Mouse (Mus musculus) Patski (cell line): Measurements from ENCODE around the gene Mroh8. TPM values are rescaled to one million over a fixed set of nuclear protein-coding genes. Genes with fewer than 3 reads are reported as not detected.
A peak's percentile ranks its signal among the peaks of the same experiment; 100 is the strongest.

Source experiments
- ATAC-seq: fragments of 100-300 bp; one replicate; pipeline ENCODE4 v1.8.0; 2021
- CTCF ChIA-PET: fragments of 350-600 bp; sonication (Branson Sonifier 250); formaldehyde crosslinking; loops from one replicate; lab custom pipeline; 2022; ENCODE audit warnings: inconsistent platforms; lab: Charles Lee
- POLR2A ChIA-PET: fragments of 350-600 bp; sonication (Branson Sonifier 250); formaldehyde crosslinking; loops from one replicate; lab custom pipeline; 2022; ENCODE audit warnings: antibody characterized with exemption, inconsistent platforms; lab: Charles Lee
- DNase-seq: peaks from one replicate; pipeline ENCODE4 v3.0.0-alpha.2; 2011; ENCODE audit warnings: low read depth, low spot score
- H3K27me3 ChIP-seq: fragments of 371-371 bp; one replicate; pipeline ENCODE4 v1.5.1; 2021
- CTCF ChIP-seq: fragments of 100-300 bp; IDR thresholded peaks from one replicate; pipeline ENCODE4 v1.5.1; 2021
- in situ Hi-C: fragments of 300-500 bp; cut with MboI; formaldehyde crosslinking; loops from 3 replicates; pipeline ENCODE4 v1.11.1; 2018; ENCODE audit warnings: low pct_unique_long_range_greater_than_20kb, mixed read lengths
- polyA plus RNA-seq: library from polyadenylated mRNA; unstranded; gene quantifications from one replicate; pipeline ENCODE4 v1.2.3, GENCODE M21; 2021

Gene Mroh8
- polyA plus RNA-seq, 1 experiment from 2014 or later, result 0.40 TPM

- CTCF ChIA-PET, result interaction anchor here (1.0 to 1.3 kb wide), 4 partner anchors 12 to 277 kb away, joined by 3 to 6 read pairs (median 3); no protein-coding TSS in a partner anchor
- no peaks in the 10 kb centered on the region for H3K27me3 ChIP-seq
- in situ Hi-C loops, result no loop called here
- no peak for DNase-seq
- peak; percentile 78 for TF ChIP-seq CTCF
- no peak for ATAC-seq
- POLR2A ChIA-PET, result no interaction called here
Observed at GRCm38 (mm10) chr2:157292093-157292492, 12.7 kb upstream of the Mroh8 start.

DNA sequence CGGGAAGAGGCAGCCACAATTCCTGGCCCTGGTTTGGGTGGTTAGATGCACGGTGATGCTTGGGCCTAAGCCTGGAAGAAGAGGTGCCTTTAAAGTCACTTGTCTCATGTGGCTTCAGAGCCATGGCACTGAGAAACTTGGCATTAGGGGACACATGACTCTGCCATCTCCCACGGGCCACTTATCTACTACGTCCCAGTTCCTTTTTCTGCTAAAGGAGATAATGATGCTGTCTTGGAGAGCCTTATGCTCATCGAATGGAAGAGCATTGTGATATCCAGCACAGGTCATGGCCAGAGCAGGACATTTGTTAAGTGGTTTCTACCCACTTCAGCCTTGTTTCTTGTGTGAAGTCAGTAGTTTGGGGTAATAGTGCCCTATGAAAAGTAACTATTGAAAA, 9.6 kb upstream of the Mroh8 start:
- ChIA-PET POLR2A (no interaction called here), CTCF (no interaction called here)
- H3K27me3 ChIP-seq, result no peaks in the 10 kb centered on the region
- in situ Hi-C loops, result loop anchor here (5.0 kb wide), 2 partner anchors 48 to 283 kb away; partner anchors contain the start of gene Blcap
- no peak for ATAC-seq
- no peak for DNase-seq
- TF ChIP-seq CTCF, result no peak

DNA sequence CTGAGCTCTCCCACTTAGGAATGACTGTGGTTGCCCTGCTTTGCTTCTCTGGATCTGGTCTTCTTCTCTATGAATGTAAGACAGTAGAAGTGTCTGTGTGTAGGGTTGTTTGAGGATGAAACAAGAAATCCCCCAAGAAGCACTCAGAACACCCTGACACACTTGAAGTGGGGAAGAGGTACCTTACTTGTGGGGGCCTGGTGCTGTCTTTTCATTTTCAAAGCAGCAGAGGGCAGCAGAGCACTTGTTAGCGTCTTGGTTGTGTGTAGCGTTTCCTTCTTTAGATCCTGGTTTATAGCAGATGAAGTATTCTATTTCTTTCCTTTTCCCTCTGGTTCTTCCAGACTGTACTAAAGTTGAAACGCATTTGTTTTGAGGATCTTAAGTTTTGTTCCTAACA, 8.2 kb upstream of the Mroh8 start:
- ChIA-PET POLR2A (no interaction called here), CTCF (interaction anchor here (0.7 to 1.6 kb wide), 7 partner anchors 9 to 83 kb away, joined by 3 to 6 read pairs (median 4); partner anchors contain the start of gene Rbl1)
- ATAC-seq, result no peak
- DNase-seq, result no peak
- in situ Hi-C loops, result loop anchor here (5.0 kb wide), 2 partner anchors 50 to 285 kb away; partner anchors contain the start of gene Blcap
- peak; percentile 78 for TF ChIP-seq CTCF
- no peaks in the 10 kb centered on the region for H3K27me3 ChIP-seq

- ChIA-PET CTCF (no interaction called here), POLR2A (interaction anchor here (0.5 kb wide), 1 partner anchor 164 kb away, joined by 3 read pairs; no protein-coding TSS in a partner anchor)
- DNase-seq, result no peak
- in situ Hi-C loops, result no loop called here
- ATAC-seq, result no peak
- H3K27me3 ChIP-seq, result no peaks in the 10 kb centered on the region
- TF ChIP-seq CTCF, result no peak
Observed at GRCm38 (mm10) chr2:157283321-157283720, 4.0 kb upstream of the Mroh8 start.

DNA sequence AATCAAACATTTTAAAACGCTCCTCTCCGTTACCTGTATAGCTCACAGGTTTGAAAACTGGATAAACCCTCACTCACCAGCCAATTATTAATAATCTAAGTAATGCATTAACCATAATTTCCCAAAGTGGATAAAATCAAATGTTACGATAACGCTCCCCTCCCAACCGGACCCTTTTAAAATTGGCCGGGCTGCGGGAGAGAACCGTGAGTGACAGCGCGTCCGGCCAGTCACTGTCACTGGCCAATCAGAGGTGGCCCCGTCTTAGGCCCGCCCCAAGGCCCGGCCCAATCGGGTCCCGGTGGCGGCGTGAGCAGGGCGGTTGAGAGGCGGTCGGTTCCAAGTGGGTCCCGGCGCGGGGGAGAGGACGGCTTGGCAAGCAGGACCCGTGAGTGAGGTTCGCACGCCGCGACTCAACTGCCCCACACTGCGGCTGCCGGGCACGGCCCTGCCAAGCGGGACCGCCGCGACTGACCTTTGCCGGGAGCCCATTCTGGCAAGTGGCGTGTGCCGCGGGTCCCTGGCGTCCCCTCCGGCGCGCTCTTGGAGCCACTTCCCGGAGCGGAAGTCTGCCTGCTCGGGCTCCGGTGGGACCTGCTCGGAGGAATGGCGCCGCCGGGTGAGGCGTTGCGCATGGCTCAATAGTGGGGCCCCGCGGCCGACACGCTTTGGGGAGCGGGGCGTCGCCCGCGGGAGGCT, 483 bp downstream of the Mroh8 start, which contains the start of gene Rpn2:
Gene Rpn2, plus strand, starts transcription at position 301 of the 699 bp plus-strand sequence.
- no peak for TF ChIP-seq CTCF
- ATAC-seq, result peak; percentile 99
- H3K27me3 ChIP-seq, result no peaks in the 10 kb centered on the region
- DNase-seq, result peak; percentile 34
- in situ Hi-C loops, result no loop called here
- ChIA-PET CTCF (interaction anchor here (1.0 kb wide), 1 partner anchor 63 kb away, joined by 3 read pairs; no protein-coding TSS in a partner anchor), POLR2A (interaction anchor here (1.6 kb wide), 1 partner anchor 74 kb away, joined by 3 read pairs; the partner anchor contains the start of gene Rbl1)

- peaks cover 3% of the 10 kb centered on the region for H3K27me3 ChIP-seq
- CTCF ChIA-PET, result interaction anchor here (1.6 kb wide), 1 partner anchor 12 kb away, joined by 3 read pairs; no protein-coding TSS in a partner anchor
- POLR2A ChIA-PET, result no interaction called here
- ATAC-seq (no peak), DNase-seq (no peak)
- in situ Hi-C loops, result loop anchor here (10.0 kb wide), 1 partner anchor 49 kb away; no protein-coding TSS in a partner anchor
- TF ChIP-seq CTCF, result no peak
Observed at GRCm38 (mm10) chr2:157263832-157264231, 15.5 kb downstream of the Mroh8 start.

DNA sequence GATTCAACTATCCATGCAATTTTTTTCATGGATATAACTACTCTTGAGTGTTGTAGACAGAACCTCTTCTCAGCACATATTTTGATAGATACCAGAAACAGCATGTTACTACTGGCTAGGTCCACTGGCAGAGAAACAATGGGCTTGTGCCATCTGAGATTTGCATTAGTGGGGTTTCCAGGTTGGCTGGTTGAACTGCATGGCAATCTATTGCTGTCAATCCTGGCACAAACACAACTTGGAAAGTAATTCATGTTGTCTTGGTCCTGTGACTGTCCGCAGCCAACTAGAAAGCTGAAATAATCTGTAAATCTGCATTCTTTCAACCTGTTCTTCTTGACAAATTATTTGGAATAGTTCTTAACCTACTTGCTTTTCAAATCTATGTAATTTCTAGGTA, 16.2 kb downstream of the Mroh8 start:
- in situ Hi-C loops, result loop anchor here (10.0 kb wide), 1 partner anchor 48 kb away; no protein-coding TSS in a partner anchor
- TF ChIP-seq CTCF, result no peak
- H3K27me3 ChIP-seq, result peaks cover 3% of the 10 kb centered on the region
- CTCF ChIA-PET, result interaction anchor here (0.9 to 1.6 kb wide), 2 partner anchors 8 to 13 kb away, joined by 3 read pairs; no protein-coding TSS in a partner anchor
- DNase-seq, result no peak
- no peak for ATAC-seq
- POLR2A ChIA-PET, result no interaction called here

- ChIA-PET CTCF (interaction anchor here (0.9 kb wide), 1 partner anchor 8 kb away, joined by 3 read pairs; no protein-coding TSS in a partner anchor), POLR2A (no interaction called here)
- DNase-seq, result no peak
- ATAC-seq, result no peak
- H3K27me3 ChIP-seq, result peaks cover 3% of the 10 kb centered on the region
- TF ChIP-seq CTCF, result no peak
- in situ Hi-C loops, result loop anchor here (10.0 kb wide), 1 partner anchor 48 kb away; no protein-coding TSS in a partner anchor
Observed at GRCm38 (mm10) chr2:157262506-157262905, 16.8 kb downstream of the Mroh8 start.

DNA sequence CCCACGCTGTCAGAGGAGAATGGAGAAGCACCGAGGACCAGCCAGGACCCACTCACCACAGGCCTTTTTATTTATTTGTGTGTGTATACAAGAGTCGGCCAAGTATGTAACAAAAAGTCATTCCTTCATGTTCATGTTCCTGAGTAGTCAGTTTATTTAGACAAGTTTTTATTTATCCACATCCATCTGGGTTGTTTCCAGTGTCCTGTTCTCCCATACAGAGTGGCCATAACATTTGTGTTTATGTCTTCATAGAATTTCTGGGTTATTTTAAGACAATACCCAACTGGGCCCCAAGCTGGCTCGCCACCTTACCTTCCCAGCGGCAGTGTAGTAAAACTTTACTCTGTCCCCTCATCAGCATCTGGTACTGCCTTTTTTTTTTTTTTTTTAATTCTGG, 17.4 kb downstream of the Mroh8 start:
- CTCF ChIA-PET, result interaction anchor here (0.9 kb wide), 1 partner anchor 9 kb away, joined by 3 read pairs; no protein-coding TSS in a partner anchor
- no peak for ATAC-seq
- in situ Hi-C loops, result loop anchor here (10.0 kb wide), 1 partner anchor 47 kb away; no protein-coding TSS in a partner anchor

GRCm38 (mm10) chr2:157259720-157260119, 19.6 kb downstream of the Mroh8 start:
- ChIA-PET CTCF (interaction anchor here (1.0 to 1.6 kb wide), 3 partner anchors 9 to 55 kb away, joined by 3 to 5 read pairs (median 3); partner anchors contain the start of gene Rbl1), POLR2A (no interaction called here)
- ATAC-seq (no peak), DNase-seq (no peak)
- in situ Hi-C loops, result loop anchor here (10.0 kb wide), 1 partner anchor 45 kb away; no protein-coding TSS in a partner anchor
- TF ChIP-seq CTCF, result peak; percentile 73
- H3K27me3 ChIP-seq, result peaks cover 3% of the 10 kb centered on the region

More for the DNA sequence above, 17.4 kb downstream of the Mroh8 start:
- peaks cover 3% of the 10 kb centered on the region for H3K27me3 ChIP-seq
- POLR2A ChIA-PET, result interaction anchor here (0.7 kb wide), 1 partner anchor 10 kb away, joined by 3 read pairs; no protein-coding TSS in a partner anchor
- TF ChIP-seq CTCF, result no peak
- DNase-seq, result no peak
